Mouse (Mus musculus) kidney, embryonic 15.5 days (tissue): ENCODE data around the gene Mtus2. TPM values are rescaled to one million over a fixed set of nuclear protein-coding genes. Genes with fewer than 3 reads are reported as not detected.

Source experiments
- ATAC-seq: fragments of 200-750 bp; cut with Nextera tagmentation; replicated peaks from 2 replicates; pipeline ENCODE4 v1.8.0; 2017; ENCODE audit warnings: moderate TSS enrichment; ENCODE audit not compliant: low FRiP score
- H3K27ac ChIP-seq: fragments of 300-500 bp; sonication (generic); 2 replicates; pipeline ENCODE4 v1.5.1; 2015; ENCODE audit warnings: mild to moderate bottlenecking, inconsistent platforms
- H3K27me3 ChIP-seq: fragments of 300-500 bp; sonication (generic); 2 replicates; pipeline ENCODE4 v1.6.1; 2015; ENCODE audit warnings: inconsistent platforms
- H3K36me3 ChIP-seq: fragments of 300-500 bp; sonication (generic); 2 replicates; pipeline ENCODE4 v1.6.1; 2015; ENCODE audit warnings: inconsistent platforms
- H3K4me1 ChIP-seq: fragments of 300-500 bp; sonication (generic); 2 replicates; pipeline ENCODE4 v1.6.1; 2015; ENCODE audit warnings: inconsistent platforms
- H3K4me2 ChIP-seq: fragments of 300-500 bp; sonication (generic); 2 replicates; pipeline ENCODE4 v1.6.1; 2015; ENCODE audit warnings: moderate library complexity, mild to moderate bottlenecking, inconsistent platforms
- H3K4me3 ChIP-seq: fragments of 300-500 bp; sonication (generic); replicated peaks from 2 replicates; pipeline ENCODE4 v1.5.1; 2015; ENCODE audit warnings: mild to moderate bottlenecking, inconsistent platforms
- H3K9ac ChIP-seq: fragments of 300-500 bp; sonication (generic); 2 replicates; pipeline ENCODE4 v1.6.1; 2015; ENCODE audit warnings: mild to moderate bottlenecking, inconsistent platforms
- H3K9me3 ChIP-seq: fragments of 300-500 bp; sonication (generic); replicated peaks from 2 replicates; pipeline ENCODE4 v1.6.1; 2016; ENCODE audit warnings: inconsistent platforms
- WGBS: fragments of 180-500 bp; shearing (Covaris S2); methylation state at CpG from one replicate; pipeline ENCODE4 v1.1.7; 2015; ENCODE audit warnings: mixed read lengths; 5-methylcytosine and 5-hydroxymethylcytosine counted together
- polyA plus RNA-seq: library from polyadenylated mRNA; unstranded; fragments of >200 nt; fragmentation: Nextera tagmentation; extraction: Ambion mirVana; gene quantifications from 2 replicates; pipeline ENCODE4 v1.2.1, GENCODE M21; 2015

The Mtus2 gene
- polyA plus RNA-seq, 1 experiment from 2014 or later, result 3.6 TPM

GRCm38 (mm10) chr5:148272771-148273170 lies 315.7 kb downstream of the Mtus2 start:
- no peak overlapping the region for H3K27ac ChIP-seq
- H3K4me2 ChIP-seq, result no peak overlapping the region
- 84% methylated on average over 6 of the region's 6 CpGs for WGBS
- no peaks in the 10 kb centered on the region for H3K4me1 ChIP-seq
- no peak overlapping the region for H3K4me3 ChIP-seq
- ATAC-seq, result no peak
- H3K9ac ChIP-seq, result no peak overlapping the region
- H3K27me3 ChIP-seq, result no peaks in the 10 kb centered on the region
- no peaks in the 10 kb centered on the region for H3K36me3 ChIP-seq
- H3K9me3 ChIP-seq, result no peaks in the 10 kb centered on the region

GRCm38 (mm10) chr5:148278233-148278632 lies 321.1 kb downstream of the Mtus2 start:
- WGBS, result 73% methylated on average over 8 of the region's 8 CpGs
- ATAC-seq, result no peak
- Histone ChIP-seq H3K4me1 (no peaks in the 10 kb centered on the region), H3K27me3 (no peaks in the 10 kb centered on the region), H3K9me3 (no peaks in the 10 kb centered on the region), H3K4me3 (no peak overlapping the region), H3K36me3 (no peaks in the 10 kb centered on the region), H3K9ac (no peak overlapping the region), H3K27ac (no peak overlapping the region), H3K4me2 (no peak overlapping the region)

GRCm38 (mm10) chr5:148280321-148280720 lies 323.2 kb downstream of the Mtus2 start:
- ATAC-seq, result no peak
- WGBS, result 84% methylated on average over 5 of the region's 5 CpGs

GRCm38 (mm10) chr5:148282093-148282492 lies 325.0 kb downstream of the Mtus2 start:
- Histone ChIP-seq H3K27me3 (no peaks in the 10 kb centered on the region), H3K9me3 (no peaks in the 10 kb centered on the region), H3K9ac (no peak overlapping the region), H3K4me1 (no peaks in the 10 kb centered on the region), H3K4me3 (no peak overlapping the region), H3K36me3 (no peaks in the 10 kb centered on the region), H3K4me2 (no peak overlapping the region), H3K27ac (no peak overlapping the region)
- ATAC-seq, result no peak
- 83% methylated on average over 6 of the region's 6 CpGs for WGBS

More at GRCm38 (mm10) chr5:148280321-148280720, 323.2 kb downstream of the Mtus2 start:
- Histone ChIP-seq H3K4me1 (no peaks in the 10 kb centered on the region), H3K36me3 (no peaks in the 10 kb centered on the region), H3K4me2 (no peak overlapping the region), H3K9me3 (no peaks in the 10 kb centered on the region), H3K4me3 (no peak overlapping the region), H3K9ac (no peak overlapping the region), H3K27ac (no peak overlapping the region), H3K27me3 (no peaks in the 10 kb centered on the region)

GRCm38 (mm10) chr5:148282631-148283030 lies 325.5 kb downstream of the Mtus2 start:
- no peak overlapping the region for H3K4me3 ChIP-seq
- no peaks in the 10 kb centered on the region for H3K9me3 ChIP-seq
- H3K9ac ChIP-seq, result no peak overlapping the region
- no peak overlapping the region for H3K27ac ChIP-seq
- no peaks in the 10 kb centered on the region for H3K36me3 ChIP-seq
- WGBS, result 92% methylated on average over 5 of the region's 5 CpGs
- H3K27me3 ChIP-seq, result no peaks in the 10 kb centered on the region
- ATAC-seq, result no peak
- no peak overlapping the region for H3K4me2 ChIP-seq
- no peaks in the 10 kb centered on the region for H3K4me1 ChIP-seq

- Histone ChIP-seq H3K27me3 (no peaks in the 10 kb centered on the region), H3K9ac (no peak overlapping the region), H3K9me3 (no peaks in the 10 kb centered on the region), H3K36me3 (no peaks in the 10 kb centered on the region), H3K4me3 (no peak overlapping the region), H3K4me1 (no peaks in the 10 kb centered on the region), H3K4me2 (no peak overlapping the region), H3K27ac (no peak overlapping the region)
- ATAC-seq, result no peak
- WGBS, result 76% methylated on average over 2 of the region's 2 CpGs
Observed at GRCm38 (mm10) chr5:148283177-148283576, 326.1 kb downstream of the Mtus2 start.

GRCm38 (mm10) chr5:148283584-148283983 lies 326.5 kb downstream of the Mtus2 start:
- no peaks in the 10 kb centered on the region for H3K9me3 ChIP-seq
- 76% methylated on average over 3 of the region's 3 CpGs for WGBS
- no peak overlapping the region for H3K27ac ChIP-seq
- H3K4me3 ChIP-seq, result no peak overlapping the region
- H3K4me1 ChIP-seq, result no peaks in the 10 kb centered on the region
- H3K27me3 ChIP-seq, result no peaks in the 10 kb centered on the region
- H3K9ac ChIP-seq, result no peak overlapping the region
- H3K36me3 ChIP-seq, result no peaks in the 10 kb centered on the region
- no peak for ATAC-seq
- no peak overlapping the region for H3K4me2 ChIP-seq

- ATAC-seq, result no peak
- Histone ChIP-seq H3K4me3 (no peak overlapping the region), H3K27me3 (no peaks in the 10 kb centered on the region), H3K9ac (no peak overlapping the region), H3K27ac (no peak overlapping the region), H3K9me3 (peaks cover 6% of the 10 kb centered on the region), H3K36me3 (no peaks in the 10 kb centered on the region), H3K4me2 (no peak overlapping the region), H3K4me1 (no peaks in the 10 kb centered on the region)
- 92% methylated on average over 5 of the region's 5 CpGs for WGBS
Observed at GRCm38 (mm10) chr5:148287529-148287928, 330.4 kb downstream of the Mtus2 start.

GRCm38 (mm10) chr5:148288804-148289203 lies 331.7 kb downstream of the Mtus2 start:
- Histone ChIP-seq H3K27me3 (no peaks in the 10 kb centered on the region), H3K4me2 (no peak overlapping the region), H3K4me1 (no peaks in the 10 kb centered on the region), H3K36me3 (no peaks in the 10 kb centered on the region), H3K9ac (no peak overlapping the region), H3K27ac (no peak overlapping the region), H3K4me3 (no peak overlapping the region), H3K9me3 (peaks cover 8% of the 10 kb centered on the region)
- WGBS, result 68% methylated on average over 18 of the region's 18 CpGs
- ATAC-seq, result no peak

GRCm38 (mm10) chr5:148289951-148290350 lies 332.8 kb downstream of the Mtus2 start:
- Histone ChIP-seq H3K9me3 (peaks cover 8% of the 10 kb centered on the region), H3K36me3 (no peaks in the 10 kb centered on the region), H3K27ac (no peak overlapping the region), H3K27me3 (no peaks in the 10 kb centered on the region), H3K4me2 (no peak overlapping the region), H3K4me1 (no peaks in the 10 kb centered on the region), H3K9ac (no peak overlapping the region), H3K4me3 (no peak overlapping the region)
- 70% methylated on average over 7 of the region's 7 CpGs for WGBS
- no peak for ATAC-seq

GRCm38 (mm10) chr5:148292862-148293261 lies 335.7 kb downstream of the Mtus2 start:
- Histone ChIP-seq H3K9ac (no peak overlapping the region), H3K4me1 (no peaks in the 10 kb centered on the region), H3K27me3 (no peaks in the 10 kb centered on the region), H3K36me3 (no peaks in the 10 kb centered on the region), H3K4me3 (no peak overlapping the region), H3K27ac (no peak overlapping the region), H3K9me3 (peaks cover 8% of the 10 kb centered on the region), H3K4me2 (no peak overlapping the region)
- 81% methylated on average over 7 of the region's 7 CpGs for WGBS
- ATAC-seq, result no peak

GRCm38 (mm10) chr5:148293346-148293745 lies 336.2 kb downstream of the Mtus2 start:
- Histone ChIP-seq H3K27me3 (no peaks in the 10 kb centered on the region), H3K9me3 (peaks cover 8% of the 10 kb centered on the region), H3K27ac (no peak overlapping the region), H3K4me1 (no peaks in the 10 kb centered on the region), H3K4me2 (no peak overlapping the region), H3K9ac (no peak overlapping the region), H3K4me3 (no peak overlapping the region), H3K36me3 (no peaks in the 10 kb centered on the region)
- ATAC-seq, result no peak
- 87% methylated on average over 7 of the region's 7 CpGs for WGBS

GRCm38 (mm10) chr5:148302968-148303367 lies 345.8 kb downstream of the Mtus2 start:
- Histone ChIP-seq H3K9ac (no peak overlapping the region), H3K4me1 (no peaks in the 10 kb centered on the region)
- 84% methylated on average over 11 of the region's 11 CpGs for whole genome bisulfite sequencing

More at GRCm38 (mm10) chr5:148302968-148303367, 345.8 kb downstream of the Mtus2 start:
- no peaks in the 10 kb centered on the region for H3K27me3 ChIP-seq
- H3K27ac ChIP-seq, result no peak overlapping the region
- peak overlapping the region; percentile 17; the same call in 1 of the 2 replicates for H3K4me3 ChIP-seq
- no peaks in the 10 kb centered on the region for H3K9me3 ChIP-seq
- ATAC-seq, result no peak
- H3K36me3 ChIP-seq, result no peaks in the 10 kb centered on the region
- H3K4me2 ChIP-seq, result peak overlapping the region; percentile 9; the same call in 1 of the 2 replicates
